Mouse (Mus musculus) G1E (cell line): ENCODE results near the gene Pira2. TPM values are rescaled to one million over a fixed set of nuclear protein-coding genes. Genes with fewer than 3 reads are reported as not detected.
"Not testable (repeated sequence)": the region's sequence is repeated elsewhere in the genome, so short reads cannot be mapped to it uniquely, and the experiment has no call there.

Source experiments
- ATAC-seq: 2 replicates; pipeline ENCODE4 v1.8.0; 2016; ENCODE audit warnings: mild to moderate bottlenecking; ENCODE audit not compliant: insufficient number of reproducible peaks, poor library complexity, low FRiP score, severe bottlenecking; ENCODE audit errors: extremely low read depth
- DNase-seq: peaks from one replicate; pipeline ENCODE4 v3.0.0; 2012; ENCODE audit warnings: low spot score
- H3K27me3 ChIP-seq: 2 replicates; pipeline ENCODE4 v1.6.1; 2012; ENCODE audit warnings: mild to moderate bottlenecking, low read length, inconsistent platforms; ENCODE audit not compliant: insufficient read depth
- H3K36me3 ChIP-seq: replicated peaks from 2 replicates; pipeline ENCODE3; 2012; ENCODE audit warnings: mild to moderate bottlenecking, inconsistent platforms
- H3K4me1 ChIP-seq: 2 replicates; pipeline ENCODE4 v1.6.1; 2012; ENCODE audit warnings: low read depth, low read length, inconsistent platforms, mixed read lengths; ENCODE audit not compliant: insufficient read depth
- H3K4me3 ChIP-seq: 2 replicates; pipeline ENCODE4 v1.5.1; 2012; ENCODE audit warnings: low read depth, mild to moderate bottlenecking, inconsistent platforms, low read length, moderate library complexity, mixed read lengths
- H3K9me3 ChIP-seq: replicated peaks from 2 replicates; pipeline ENCODE4 v1.6.1; 2012; ENCODE audit warnings: inconsistent platforms
- polyA plus RNA-seq: library from polyadenylated mRNA; stranded (reverse); fragments of >175 nt; gene quantifications from 2 replicates; pipeline ENCODE4 v1.2.3, GENCODE M21; 2012
- total RNA-seq, 2 experiments: library from RNA; stranded (forward) in 1 of 2; stranded (reverse) in 1 of 2; fragments of 200-1000 nt in 1 of 2; fragments of >200 nt in 1 of 2; fragmentation: Nextera tagmentation in 1 of 2; gene quantifications; 2 replicates each; pipeline ENCODE4 v1.2.3; 2014 to 2017

Gene Pira2
- total RNA-seq (2014; fragmentation: Nextera tagmentation), result 0.83 TPM in 1 of 2 replicates, not detected in the other
- 0.76 and 0.99 TPM in 2 replicates for total RNA-seq (2017)
- polyA plus RNA-seq, result not detected in 2 replicates

- DNase-seq, ATAC-seq, H3K4me3 ChIP-seq, H3K27me3 ChIP-seq, H3K36me3 ChIP-seq, H3K4me1 ChIP-seq, H3K9me3 ChIP-seq: not testable (repeated sequence)
These were observed at the start of gene Pira2 for GRCm38 (mm10) chr7:3844951-3845350. Gene Pira2 (minus strand): TSS chr7:3845051.

- not testable (repeated sequence) for H3K9me3 ChIP-seq, H3K27me3 ChIP-seq
These were observed 30.2 kb upstream of the Pira2 start for GRCm38 (mm10) chr7:3875032-3875431.

GRCm38 (mm10) chr7:3837854-3838253 lies 7.0 kb downstream of the Pira2 start:
- not testable (repeated sequence) for H3K36me3 ChIP-seq, H3K27me3 ChIP-seq, H3K4me1 ChIP-seq, ATAC-seq, H3K4me3 ChIP-seq, DNase-seq, H3K9me3 ChIP-seq

More at GRCm38 (mm10) chr7:3875032-3875431, 30.2 kb upstream of the Pira2 start:
- not testable (repeated sequence) for H3K4me3 ChIP-seq, DNase-seq, ATAC-seq, H3K4me1 ChIP-seq, H3K36me3 ChIP-seq

- not testable (repeated sequence) for H3K4me3 ChIP-seq, H3K9me3 ChIP-seq, H3K27me3 ChIP-seq, DNase-seq, ATAC-seq, H3K4me1 ChIP-seq, H3K36me3 ChIP-seq
These were observed 14.2 kb downstream of the Pira2 start for GRCm38 (mm10) chr7:3830633-3831032.

GRCm38 (mm10) chr7:3825599-3825998 lies 19.3 kb downstream of the Pira2 start, which contains the start of gene Gm15448:
Gene Gm15448 (minus strand): TSS chr7:3825687.
- not testable (repeated sequence) for ATAC-seq, DNase-seq

GRCm38 (mm10) chr7:3811912-3812311 lies 32.9 kb downstream of the Pira2 start:
- ATAC-seq, H3K27me3 ChIP-seq, H3K9me3 ChIP-seq, DNase-seq, H3K4me1 ChIP-seq, H3K36me3 ChIP-seq, H3K4me3 ChIP-seq: not testable (repeated sequence)

More at GRCm38 (mm10) chr7:3825599-3825998, 19.3 kb downstream of the Pira2 start, which contains the start of gene Gm15448:
- not testable (repeated sequence) for H3K27me3 ChIP-seq, H3K9me3 ChIP-seq, H3K36me3 ChIP-seq, H3K4me3 ChIP-seq, H3K4me1 ChIP-seq

GRCm38 (mm10) chr7:3802935-3803334 lies 41.9 kb downstream of the Pira2 start:
- not testable (repeated sequence) for H3K27me3 ChIP-seq, H3K36me3 ChIP-seq, DNase-seq, H3K4me1 ChIP-seq, H3K4me3 ChIP-seq, H3K9me3 ChIP-seq, ATAC-seq

- not testable (repeated sequence) for ATAC-seq, H3K4me3 ChIP-seq, H3K36me3 ChIP-seq, DNase-seq, H3K9me3 ChIP-seq, H3K27me3 ChIP-seq, H3K4me1 ChIP-seq
These were observed 44.9 kb downstream of the Pira2 start for GRCm38 (mm10) chr7:3799940-3800339.

- not testable (repeated sequence) for H3K27me3 ChIP-seq, ATAC-seq
These were observed 48.6 kb downstream of the Pira2 start for GRCm38 (mm10) chr7:3796286-3796685.

More at GRCm38 (mm10) chr7:3796286-3796685, 48.6 kb downstream of the Pira2 start:
- H3K4me1 ChIP-seq, H3K4me3 ChIP-seq, H3K36me3 ChIP-seq, DNase-seq, H3K9me3 ChIP-seq: not testable (repeated sequence)

Other genes with a start within 250 kb of the Pira2 start
- not detected in 2 replicates for gene Oscar, start 228.9 kb downstream of the Pira2 start, total RNA-seq (2014; fragmentation: Nextera tagmentation)
- 0.05 and 0.06 TPM in 2 replicates for gene Oscar, start 228.9 kb downstream of the Pira2 start, total RNA-seq (2017)
- gene Oscar, start 228.9 kb downstream of the Pira2 start, polyA plus RNA-seq, result not detected in 2 replicates
- gene Ndufa3, start 227.7 kb downstream of the Pira2 start, total RNA-seq (2014; fragmentation: Nextera tagmentation), result 179 and 192 TPM in 2 replicates
- 234 and 290 TPM in 2 replicates for gene Ndufa3, start 227.7 kb downstream of the Pira2 start, total RNA-seq (2017)
- gene Ndufa3, start 227.7 kb downstream of the Pira2 start, polyA plus RNA-seq, result 18.5 and 18.9 TPM in 2 replicates
- gene Tfpt, start 215.1 kb downstream of the Pira2 start, total RNA-seq (2014; fragmentation: Nextera tagmentation), result 22.2 and 38.2 TPM in 2 replicates
- 29.1 and 40.2 TPM in 2 replicates for gene Tfpt, start 215.1 kb downstream of the Pira2 start, total RNA-seq (2017)
- 44.0 and 44.2 TPM in 2 replicates for gene Tfpt, start 215.1 kb downstream of the Pira2 start, polyA plus RNA-seq
- gene Prpf31, start 215.1 kb downstream of the Pira2 start, total RNA-seq (2014; fragmentation: Nextera tagmentation), result 34.4 and 43.3 TPM in 2 replicates
- gene Prpf31, start 215.1 kb downstream of the Pira2 start, total RNA-seq (2017), result 97.9 and 104 TPM in 2 replicates
- 52.6 and 59.2 TPM in 2 replicates for gene Prpf31, start 215.1 kb downstream of the Pira2 start, polyA plus RNA-seq
- gene Cnot3, start 199.8 kb downstream of the Pira2 start, total RNA-seq (2014; fragmentation: Nextera tagmentation), result 245 and 285 TPM in 2 replicates
- 13.9 and 20.7 TPM in 2 replicates for gene Cnot3, start 199.8 kb downstream of the Pira2 start, total RNA-seq (2017)
- gene Cnot3, start 199.8 kb downstream of the Pira2 start, polyA plus RNA-seq, result 506 and 556 TPM in 2 replicates
- 8.2 and 9.0 TPM in 2 replicates for gene Leng1, start 179.2 kb downstream of the Pira2 start, total RNA-seq (2014; fragmentation: Nextera tagmentation)
- 7.6 and 7.7 TPM in 2 replicates for gene Leng1, start 179.2 kb downstream of the Pira2 start, total RNA-seq (2017)
- 10.4 and 11.0 TPM in 2 replicates for gene Leng1, start 179.2 kb downstream of the Pira2 start, polyA plus RNA-seq
- gene Tmc4, start 167.5 kb downstream of the Pira2 start, total RNA-seq (2014; fragmentation: Nextera tagmentation), result 14.7 and 16.2 TPM in 2 replicates
- gene Tmc4, start 167.5 kb downstream of the Pira2 start, total RNA-seq (2017), result 4.6 and 5.5 TPM in 2 replicates
- 1.4 and 1.8 TPM in 2 replicates for gene Tmc4, start 167.5 kb downstream of the Pira2 start, polyA plus RNA-seq
- 7.8 and 8.4 TPM in 2 replicates for gene Tsen34, start 152.2 kb downstream of the Pira2 start, total RNA-seq (2014; fragmentation: Nextera tagmentation)
- gene Tsen34, start 152.2 kb downstream of the Pira2 start, total RNA-seq (2017), result 17.0 and 28.6 TPM in 2 replicates
- 70.3 and 100 TPM in 2 replicates for gene Tsen34, start 152.2 kb downstream of the Pira2 start, polyA plus RNA-seq
- 36.2 and 38.0 TPM in 2 replicates for gene Mboat7, start 151.5 kb downstream of the Pira2 start, total RNA-seq (2014; fragmentation: Nextera tagmentation)
- 20.6 and 21.3 TPM in 2 replicates for gene Mboat7, start 151.5 kb downstream of the Pira2 start, total RNA-seq (2017)
- 57.0 and 67.4 TPM in 2 replicates for gene Mboat7, start 151.5 kb downstream of the Pira2 start, polyA plus RNA-seq
- 1,085 and 1,090 TPM in 2 replicates for gene Rps9, start 141.1 kb downstream of the Pira2 start, total RNA-seq (2014; fragmentation: Nextera tagmentation)
- 2,177 and 2,187 TPM in 2 replicates for gene Rps9, start 141.1 kb downstream of the Pira2 start, total RNA-seq (2017)
- 598 and 1,340 TPM in 2 replicates for gene Rps9, start 141.1 kb downstream of the Pira2 start, polyA plus RNA-seq
- gene Pirb, start 124.7 kb downstream of the Pira2 start, total RNA-seq (2014; fragmentation: Nextera tagmentation), result 0.53 and 0.63 TPM in 2 replicates
- gene Pirb, start 124.7 kb downstream of the Pira2 start, total RNA-seq (2017), result 7.8 and 8.9 TPM in 2 replicates
- 0.12 and 0.18 TPM in 2 replicates for gene Pirb, start 124.7 kb downstream of the Pira2 start, polyA plus RNA-seq
- gene Gm15448, start 19.4 kb downstream of the Pira2 start, total RNA-seq (2014; fragmentation: Nextera tagmentation), result 0.53 TPM in 1 of 2 replicates, not detected in the other
- 0.87 and 1.5 TPM in 2 replicates for gene Gm15448, start 19.4 kb downstream of the Pira2 start, total RNA-seq (2017)
- not detected in 2 replicates for gene Gm15448, start 19.4 kb downstream of the Pira2 start, polyA plus RNA-seq
- gene Gm14548, start 53.1 kb upstream of the Pira2 start, total RNA-seq (2014; fragmentation: Nextera tagmentation), result 0.53 and 1.2 TPM in 2 replicates
- gene Gm14548, start 53.1 kb upstream of the Pira2 start, total RNA-seq (2017), result 4.8 and 4.9 TPM in 2 replicates
- not detected in 2 replicates for gene Gm14548, start 53.1 kb upstream of the Pira2 start, polyA plus RNA-seq
- not detected in 2 replicates for gene Lilra6, start 70.5 kb upstream of the Pira2 start, total RNA-seq (2014; fragmentation: Nextera tagmentation)
- 1.9 and 2.1 TPM in 2 replicates for gene Lilra6, start 70.5 kb upstream of the Pira2 start, total RNA-seq (2017)
- not detected in 2 replicates for gene Lilra6, start 70.5 kb upstream of the Pira2 start, polyA plus RNA-seq
- gene Lair1, start 218.2 kb upstream of the Pira2 start, total RNA-seq (2014; fragmentation: Nextera tagmentation), result 0.45 TPM in 1 of 2 replicates, not detected in the other
- 3.4 and 4.3 TPM in 2 replicates for gene Lair1, start 218.2 kb upstream of the Pira2 start, total RNA-seq (2017)
- gene Lair1, start 218.2 kb upstream of the Pira2 start, polyA plus RNA-seq, result 0.02 and 0.03 TPM in 2 replicates